Mouse (Mus musculus) stomach, embryonic 15.5 days (tissue): Measurements from ENCODE around the gene 1700125H20Rik. TPM values are rescaled to one million over a fixed set of nuclear protein-coding genes. Genes with fewer than 3 reads are reported as not detected.
"Not testable (repeated sequence)": the region's sequence is repeated elsewhere in the genome, so short reads cannot be mapped to it uniquely, and the experiment has no call there.

Source experiments
- ATAC-seq: fragments of 200-750 bp; cut with Nextera tagmentation; 2 replicates; pipeline ENCODE4 v1.8.0; 2017; ENCODE audit warnings: low read depth, moderate number of reproducible peaks, moderate TSS enrichment; ENCODE audit not compliant: insufficient read depth, low FRiP score
- H3K27ac ChIP-seq: fragments of 300-500 bp; sonication (generic); 2 replicates; pipeline ENCODE4 v1.5.1; 2015; ENCODE audit warnings: mild to moderate bottlenecking, inconsistent platforms
- H3K27me3 ChIP-seq: fragments of 300-500 bp; sonication (generic); replicated peaks from 2 replicates; pipeline ENCODE4 v1.6.1; 2015; ENCODE audit warnings: inconsistent platforms
- H3K36me3 ChIP-seq: fragments of 300-500 bp; sonication (generic); 2 replicates; pipeline ENCODE4 v1.6.1; 2015; ENCODE audit warnings: inconsistent platforms
- H3K4me1 ChIP-seq: fragments of 300-500 bp; sonication (generic); 2 replicates; pipeline ENCODE4 v1.6.1; 2015; ENCODE audit warnings: inconsistent platforms
- H3K4me2 ChIP-seq: fragments of 300-500 bp; sonication (generic); 2 replicates; pipeline ENCODE4 v1.6.1; 2015; ENCODE audit warnings: mild to moderate bottlenecking, inconsistent platforms
- H3K4me3 ChIP-seq: fragments of 300-500 bp; sonication (generic); replicated peaks from 2 replicates; pipeline ENCODE4 v1.5.1; 2015; ENCODE audit warnings: inconsistent platforms
- H3K9ac ChIP-seq: fragments of 300-500 bp; sonication (generic); 2 replicates; pipeline ENCODE4 v1.6.1; 2015; ENCODE audit warnings: inconsistent platforms
- H3K9me3 ChIP-seq: fragments of 300-500 bp; sonication (generic); 2 replicates; pipeline ENCODE4 v1.6.1; 2016; ENCODE audit warnings: inconsistent platforms
- WGBS: fragments of 180-500 bp; shearing (Covaris S2); methylation state at CpG from one replicate; pipeline ENCODE4 v1.1.7; 2015; 5-methylcytosine and 5-hydroxymethylcytosine counted together
- polyA plus RNA-seq: library from polyadenylated mRNA; unstranded; fragments of >200 nt; fragmentation: Nextera tagmentation; extraction: Ambion mirVana; gene quantifications from 2 replicates; pipeline ENCODE4 v1.2.1, GENCODE M21; 2015

1700125H20Rik gene
- polyA plus RNA-seq, 1 experiment from 2014 or later = not detected

- WGBS = 79% methylated on average over 1 of the region's 1 CpGs
- not testable (repeated sequence) for H3K4me1 ChIP-seq, H3K9me3 ChIP-seq, H3K27ac ChIP-seq, H3K36me3 ChIP-seq, ATAC-seq, H3K4me2 ChIP-seq, H3K4me3 ChIP-seq, H3K27me3 ChIP-seq, H3K9ac ChIP-seq
These were observed 7.2 kb upstream of the 1700125H20Rik start for GRCm38 (mm10) chr11:85163014-85163413.

DNA sequence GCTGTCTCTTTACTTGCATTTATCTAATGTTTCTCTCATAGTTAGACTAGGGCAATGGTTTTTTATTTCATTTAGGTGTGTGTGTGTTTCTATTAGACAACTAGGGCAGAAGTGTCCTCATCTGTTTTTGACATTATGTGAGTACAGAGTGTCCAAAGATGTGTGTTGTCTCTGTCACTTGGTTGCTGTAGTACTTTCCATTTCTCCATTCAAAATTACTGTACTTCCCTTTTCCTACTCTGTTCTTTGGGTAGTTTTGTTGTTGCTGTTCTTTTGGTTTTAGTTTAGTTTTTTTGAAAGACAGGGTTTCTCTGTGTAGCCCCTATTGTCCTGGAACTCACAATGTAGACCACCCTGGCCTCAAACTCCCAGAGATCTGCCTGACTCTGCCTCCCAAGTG is 5.8 kb upstream of the 1700125H20Rik start:
- ATAC-seq = no peak
- H3K4me1 ChIP-seq = 0 out of 2 replicates have a peak, but pooled peaks cover 3% of the 10 kb centered on the region
- no peaks in the 10 kb centered on the region for H3K27me3 ChIP-seq
- H3K36me3 ChIP-seq = no peaks in the 10 kb centered on the region
- H3K4me3 ChIP-seq = no peak overlapping the region
- no peak overlapping the region for H3K9ac ChIP-seq
- H3K9me3 ChIP-seq = no peaks in the 10 kb centered on the region
- H3K4me2 ChIP-seq = no peak overlapping the region
- no peak overlapping the region for H3K27ac ChIP-seq

- 64% methylated on average over 1 of the region's 1 CpGs for WGBS
- no peak for ATAC-seq
- H3K9me3 ChIP-seq = no peaks in the 10 kb centered on the region
These were observed 2.7 kb upstream of the 1700125H20Rik start for GRCm38 (mm10) chr11:85167503-85167902.

DNA sequence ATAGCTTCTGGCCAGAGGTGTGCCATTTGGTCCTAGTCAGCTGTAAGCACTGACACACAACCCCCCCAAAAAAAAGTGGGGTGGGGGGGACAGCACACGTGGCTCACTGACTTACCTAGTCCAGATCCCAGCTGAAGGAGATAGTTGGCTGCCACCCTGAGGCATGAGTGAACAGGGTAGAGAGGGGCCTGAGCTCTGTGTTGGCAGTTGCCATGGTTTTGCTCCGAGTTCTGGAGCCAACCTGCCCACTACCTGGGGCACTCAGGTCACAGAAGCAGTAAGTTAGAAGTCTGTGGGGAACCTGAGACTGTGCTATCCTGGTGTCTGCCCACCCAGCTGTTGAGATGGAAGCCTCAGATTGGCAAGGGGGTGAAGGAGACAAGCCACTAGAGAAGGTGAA is 629 bp downstream of the 1700125H20Rik start:
- ATAC-seq = no peak
- peak overlapping the region; percentile 52; the same call in 1 of the 2 replicates for H3K4me2 ChIP-seq
- H3K27ac ChIP-seq = no peak overlapping the region

More at GRCm38 (mm10) chr11:85167503-85167902, 2.7 kb upstream of the 1700125H20Rik start:
- Histone ChIP-seq H3K4me3 (no peak overlapping the region), H3K9ac (no peak overlapping the region), H3K27ac (no peak overlapping the region), H3K27me3 (no peaks in the 10 kb centered on the region), H3K4me2 (no peak overlapping the region), H3K36me3 (no peaks in the 10 kb centered on the region), H3K4me1 (peaks cover 3% of the 10 kb centered on the region; the same call in 1 of the 2 replicates)

DNA sequence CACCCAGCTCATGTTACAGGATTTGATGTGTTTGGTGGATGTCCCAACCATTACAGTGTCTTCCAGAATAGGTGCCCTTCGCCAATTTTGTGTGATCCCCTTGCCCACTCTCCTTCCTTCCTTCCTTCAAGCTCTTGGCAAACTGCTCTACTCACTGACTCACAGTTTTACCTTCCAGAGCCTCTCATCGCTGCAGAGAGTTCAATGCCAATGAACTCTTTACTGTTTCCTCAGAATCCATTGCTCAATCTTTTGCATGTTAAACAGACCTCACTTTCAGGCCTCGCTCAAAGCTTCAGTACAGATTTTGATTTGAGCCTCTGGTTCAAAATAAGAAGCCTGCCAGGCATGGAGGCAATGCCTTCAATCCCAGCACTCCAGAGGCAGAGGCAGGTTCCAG is 5.7 kb downstream of the 1700125H20Rik start:
- Histone ChIP-seq H3K27ac (no peak overlapping the region), H3K4me2 (no peak overlapping the region), H3K9me3 (no peaks in the 10 kb centered on the region), H3K27me3 (no peaks in the 10 kb centered on the region), H3K9ac (no peak overlapping the region), H3K36me3 (no peaks in the 10 kb centered on the region), H3K4me3 (no peak overlapping the region), H3K4me1 (no peaks in the 10 kb centered on the region)
- WGBS = 83% methylated on average over 3 of the region's 3 CpGs
- no peak for ATAC-seq

More for the DNA sequence above, 629 bp downstream of the 1700125H20Rik start:
- Histone ChIP-seq H3K4me1 (peaks cover 3% of the 10 kb centered on the region; the same call in 1 of the 2 replicates), H3K36me3 (no peaks in the 10 kb centered on the region), H3K27me3 (no peaks in the 10 kb centered on the region), H3K9ac (no peak overlapping the region), H3K4me3 (no peak overlapping the region), H3K9me3 (no peaks in the 10 kb centered on the region)
- 47% methylated on average over 2 of the region's 2 CpGs for WGBS

- no peaks in the 10 kb centered on the region for H3K9me3 ChIP-seq
- no peaks in the 10 kb centered on the region for H3K4me1 ChIP-seq
- H3K36me3 ChIP-seq = no peaks in the 10 kb centered on the region
- H3K9ac ChIP-seq = no peak overlapping the region
- H3K27ac ChIP-seq = no peak overlapping the region
- H3K4me2 ChIP-seq = no peak overlapping the region
- no peak for ATAC-seq
- no peak overlapping the region for H3K4me3 ChIP-seq
- no peaks in the 10 kb centered on the region for H3K27me3 ChIP-seq
- WGBS = 78% methylated on average over 6 of the region's 6 CpGs
These were observed 7.6 kb downstream of the 1700125H20Rik start for GRCm38 (mm10) chr11:85177761-85178160.

GRCm38 (mm10) chr11:85178413-85178812 is 8.2 kb downstream of the 1700125H20Rik start:
- 82% methylated on average over 4 of the region's 4 CpGs for WGBS
- no peak for ATAC-seq
- H3K4me1 ChIP-seq = no peaks in the 10 kb centered on the region; the same call in 1 of the 2 replicates
- H3K4me3 ChIP-seq = no peak overlapping the region
- H3K27me3 ChIP-seq = no peaks in the 10 kb centered on the region
- H3K4me2 ChIP-seq = no peak overlapping the region
- no peak overlapping the region for H3K27ac ChIP-seq
- H3K9ac ChIP-seq = no peak overlapping the region
- no peaks in the 10 kb centered on the region for H3K36me3 ChIP-seq
- H3K9me3 ChIP-seq = no peaks in the 10 kb centered on the region

DNA sequence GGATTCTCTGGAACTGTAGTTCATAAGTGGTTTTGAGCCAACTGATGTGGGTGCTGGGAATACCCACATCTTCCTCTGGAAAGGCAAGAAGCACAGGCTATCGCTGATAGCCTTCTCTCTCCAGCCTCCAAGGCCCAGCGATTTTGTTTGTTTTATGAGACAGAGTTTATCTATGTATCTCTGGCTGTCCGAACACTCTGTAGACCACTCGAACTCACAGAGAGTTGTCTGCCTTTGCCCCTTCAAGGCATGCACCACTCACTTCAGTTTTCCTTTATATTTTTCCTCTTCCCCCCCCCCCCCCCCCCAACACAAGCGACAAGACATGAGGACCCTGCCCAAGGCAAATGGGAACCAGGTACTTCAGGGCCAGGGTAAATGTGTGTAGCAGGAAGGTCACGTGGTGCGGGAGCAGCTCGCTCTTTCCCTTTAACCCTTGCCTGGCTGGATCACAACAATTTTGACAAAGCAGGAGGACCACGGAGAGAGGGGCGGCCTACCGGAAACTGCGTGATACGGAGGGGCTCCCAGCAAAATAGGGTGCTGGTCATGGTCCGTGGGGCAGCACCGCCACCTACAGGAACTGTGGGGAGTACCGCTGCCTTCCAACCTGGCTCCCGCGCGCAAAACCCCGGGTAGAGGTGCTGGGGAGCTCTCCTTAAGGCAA is 12.5 kb downstream of the 1700125H20Rik start:
- 0 out of 2 replicates have a peak overlapping the region, but pooled peaks have one; percentile 22 for H3K9ac ChIP-seq
- no peaks in the 10 kb centered on the region; the same call in 1 of the 2 replicates for H3K4me1 ChIP-seq
- H3K4me2 ChIP-seq = peak overlapping the region; percentile 69
- WGBS = 4% methylated on average over 20 of the region's 20 CpGs
- no peaks in the 10 kb centered on the region for H3K9me3 ChIP-seq
- H3K27me3 ChIP-seq = no peaks in the 10 kb centered on the region
- H3K27ac ChIP-seq = peak overlapping the region; percentile 26; the same call in 1 of the 2 replicates
- peak overlapping the region; percentile 44 for H3K4me3 ChIP-seq
- H3K36me3 ChIP-seq = no peaks in the 10 kb centered on the region
- peak; percentile 83 for ATAC-seq

DNA sequence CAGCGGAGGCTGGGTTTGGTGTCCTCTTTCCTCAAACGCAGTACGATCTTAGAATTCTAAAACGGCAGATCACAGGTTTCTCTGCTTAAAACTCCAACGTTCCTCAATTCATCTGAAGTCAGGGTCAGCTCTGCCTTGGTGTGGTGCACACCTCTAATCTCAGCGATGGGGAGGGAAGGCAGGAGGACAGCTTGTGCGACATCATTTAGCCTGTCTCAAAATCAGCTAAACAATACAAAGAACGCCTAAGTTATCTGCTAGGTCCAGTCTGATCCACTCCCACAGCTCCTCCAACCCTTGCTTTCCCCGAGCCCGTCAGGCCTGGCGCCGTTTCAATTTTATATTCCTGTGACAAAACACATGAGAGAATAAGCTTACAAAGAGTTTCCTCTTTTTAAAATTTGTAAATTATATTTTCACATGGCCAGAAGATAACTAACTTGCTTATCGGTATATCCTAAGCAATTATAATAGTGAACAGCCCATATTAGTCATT is 13.1 kb downstream of the 1700125H20Rik start:
- 22% methylated on average over 13 of the region's 13 CpGs for WGBS
- Histone ChIP-seq H3K4me1 (no peaks in the 10 kb centered on the region; the same call in 1 of the 2 replicates), H3K9ac (0 out of 2 replicates have a peak overlapping the region, but pooled peaks have one; percentile 22), H3K4me2 (peak overlapping the region; percentile 69), H3K4me3 (peak overlapping the region; percentile 44), H3K36me3 (no peaks in the 10 kb centered on the region), H3K27ac (peak overlapping the region; percentile 26; the same call in 1 of the 2 replicates), H3K9me3 (no peaks in the 10 kb centered on the region), H3K27me3 (no peaks in the 10 kb centered on the region)
- no peak; the same call in 1 of the 2 replicates for ATAC-seq

DNA sequence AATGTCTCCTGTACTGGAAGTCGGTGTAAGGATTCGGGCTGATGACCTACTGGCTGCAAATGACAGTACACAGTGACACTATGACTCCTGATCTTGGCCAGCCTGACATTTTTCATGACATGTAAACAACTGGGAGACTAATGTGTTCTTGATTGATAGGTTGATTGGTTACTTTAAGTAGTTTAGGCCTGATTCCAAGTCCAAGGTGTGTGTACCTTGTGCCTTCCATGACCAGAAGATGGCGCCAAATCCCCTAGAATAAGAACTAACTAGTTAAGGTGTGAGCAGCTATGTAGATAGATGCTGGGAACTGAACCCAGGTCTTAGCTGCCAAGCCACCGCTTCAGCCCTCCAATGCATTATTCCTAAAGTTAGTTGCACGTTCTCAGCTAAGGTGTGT is 13.9 kb downstream of the 1700125H20Rik start:
- Histone ChIP-seq H3K36me3 (no peaks in the 10 kb centered on the region), H3K4me2 (no peak overlapping the region), H3K4me3 (no peak overlapping the region), H3K9ac (no peak overlapping the region), H3K27ac (no peak overlapping the region), H3K27me3 (no peaks in the 10 kb centered on the region), H3K9me3 (no peaks in the 10 kb centered on the region), H3K4me1 (no peaks in the 10 kb centered on the region; the same call in 1 of the 2 replicates)
- ATAC-seq = no peak
- 67% methylated on average over 5 of the region's 5 CpGs for WGBS

DNA sequence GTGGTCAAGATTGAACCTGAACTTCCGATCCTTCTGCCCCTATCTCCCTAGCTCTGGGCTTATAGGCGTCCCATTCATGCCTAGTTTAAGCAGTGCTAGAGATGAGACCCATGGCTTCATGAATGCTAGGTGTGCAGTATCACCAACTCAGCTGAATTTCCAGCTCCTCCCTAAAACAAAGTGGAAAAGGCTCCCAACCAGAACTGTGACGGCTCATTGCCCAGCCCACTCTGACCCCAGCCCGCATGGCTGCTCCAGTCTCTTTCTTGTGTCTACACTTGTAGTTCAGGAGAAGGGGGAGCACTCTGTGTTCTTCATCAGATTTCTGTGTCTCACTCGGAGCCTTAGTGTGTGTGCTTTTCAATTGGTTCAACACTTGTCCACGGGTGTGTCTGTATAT is 14.6 kb downstream of the 1700125H20Rik start:
- Histone ChIP-seq H3K27me3 (no peaks in the 10 kb centered on the region), H3K9me3 (no peaks in the 10 kb centered on the region), H3K27ac (no peak overlapping the region), H3K4me3 (no peak overlapping the region), H3K36me3 (no peaks in the 10 kb centered on the region), H3K9ac (no peak overlapping the region), H3K4me1 (no peaks in the 10 kb centered on the region; the same call in 1 of the 2 replicates), H3K4me2 (no peak overlapping the region)
- no peak for ATAC-seq
- WGBS = 82% methylated on average over 6 of the region's 6 CpGs

- H3K27me3 ChIP-seq = no peaks in the 10 kb centered on the region
- H3K4me3 ChIP-seq = no peak overlapping the region
- H3K36me3 ChIP-seq = peaks cover 24% of the 10 kb centered on the region
- H3K4me1 ChIP-seq = no peaks in the 10 kb centered on the region
- no peak overlapping the region for H3K4me2 ChIP-seq
- ATAC-seq = no peak
- 89% methylated on average over 4 of the region's 4 CpGs for WGBS
- H3K9ac ChIP-seq = no peak overlapping the region
- no peaks in the 10 kb centered on the region for H3K9me3 ChIP-seq
- H3K27ac ChIP-seq = no peak overlapping the region
These were observed 18.9 kb downstream of the 1700125H20Rik start for GRCm38 (mm10) chr11:85189110-85189509.
